Mouse (Mus musculus) liver, adult 2 months (tissue): ENCODE measurements around the gene Txnrd1.

Experiments
- CTCF ChIP-seq: fragments of 200-500 bp; IDR thresholded peaks from 2 replicates; pipeline ENCODE4 v1.5.1; 2011; ENCODE audit warnings: low read depth, low read length, control low read depth
- POLR2A ChIP-seq: fragments of 200-500 bp; IDR thresholded peaks from 2 replicates; pipeline ENCODE4 v1.6.1; 2011; ENCODE audit warnings: low read length, control low read depth; ENCODE audit not compliant: insufficient read depth; ENCODE audit errors: extremely low read depth

GRCm38 (mm10) chr10:82823108-82823778 is 10.5 kb upstream of the Txnrd1 start:
- TF ChIP-seq CTCF (no peak), POLR2A (no peak)
